Mouse (Mus musculus): ENCODE data around the gene Rcan1.

The Rcan1 gene

GRCm38 (mm10) chr16:92397745-92398573 is 72.7 kb downstream of the Rcan1 start:
- DNase-seq, result no peak

DNA sequence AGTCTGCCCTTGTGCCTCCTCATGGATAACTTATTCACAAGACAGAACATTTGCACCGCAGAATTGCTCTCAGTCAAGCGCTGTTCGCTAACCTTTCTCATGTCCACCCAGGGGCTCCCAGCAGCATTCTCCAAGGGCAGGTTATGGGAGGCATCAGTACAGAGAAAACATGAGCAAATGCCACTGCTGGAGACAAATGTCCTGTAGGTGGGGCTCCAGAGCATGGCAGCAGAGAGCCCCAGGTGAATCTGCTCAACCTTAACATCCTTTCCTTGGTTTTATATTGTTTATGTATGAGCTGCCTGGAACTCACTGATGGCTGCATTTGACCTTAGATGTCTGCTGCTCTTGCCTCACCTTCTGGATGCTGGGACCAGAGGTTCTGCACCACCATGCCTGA is 76.9 kb downstream of the Rcan1 start:
- no peak for DNase-seq

GRCm38 (mm10) chr16:92387692-92388091 is 83.0 kb downstream of the Rcan1 start:
- DNase-seq, result no peak

DNA sequence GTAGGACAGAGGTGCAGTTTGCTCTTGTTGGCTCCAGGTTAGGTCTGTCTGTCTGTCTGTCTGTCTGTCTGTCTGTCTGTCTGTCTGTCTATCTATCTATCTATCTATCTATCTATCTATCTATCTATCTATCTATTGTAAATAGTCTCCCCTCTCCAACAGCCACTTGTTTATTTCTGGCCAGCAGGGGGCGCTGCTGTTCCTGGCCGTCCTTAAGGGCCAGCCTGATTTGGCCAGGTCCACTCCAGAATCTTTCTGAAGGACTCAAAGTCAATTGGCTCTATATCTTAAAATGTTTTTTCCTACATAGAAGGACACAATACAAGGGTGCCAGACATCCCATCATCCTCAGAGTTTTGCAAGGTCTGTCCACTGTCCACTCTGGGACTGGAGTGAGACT is 85.6 kb downstream of the Rcan1 start:
- DNase-seq, result peak; percentile 28 to 72

GRCm38 (mm10) chr16:92383412-92383811 is 87.3 kb downstream of the Rcan1 start:
- no peak for DNase-seq

DNA sequence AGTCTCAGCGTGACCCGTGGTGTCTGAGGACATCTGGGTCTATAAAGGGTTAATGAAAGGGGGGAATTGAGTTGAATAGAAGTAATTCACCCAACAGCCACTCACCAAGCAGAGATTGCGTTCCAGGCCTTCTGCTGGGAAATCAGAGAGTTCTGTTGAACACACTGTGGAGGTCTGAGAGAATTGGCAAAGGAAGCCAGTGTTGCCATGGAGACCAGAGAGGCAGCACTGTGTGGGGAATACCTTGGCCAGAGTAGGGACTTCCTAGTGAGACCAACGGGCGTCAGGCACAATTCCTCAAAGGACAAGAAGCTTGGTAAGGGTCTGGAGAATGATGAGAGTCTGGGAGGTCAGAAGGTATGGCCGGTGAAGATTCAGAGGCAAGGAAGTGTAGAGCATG is 88.2 kb downstream of the Rcan1 start:
- no peak for DNase-seq

DNA sequence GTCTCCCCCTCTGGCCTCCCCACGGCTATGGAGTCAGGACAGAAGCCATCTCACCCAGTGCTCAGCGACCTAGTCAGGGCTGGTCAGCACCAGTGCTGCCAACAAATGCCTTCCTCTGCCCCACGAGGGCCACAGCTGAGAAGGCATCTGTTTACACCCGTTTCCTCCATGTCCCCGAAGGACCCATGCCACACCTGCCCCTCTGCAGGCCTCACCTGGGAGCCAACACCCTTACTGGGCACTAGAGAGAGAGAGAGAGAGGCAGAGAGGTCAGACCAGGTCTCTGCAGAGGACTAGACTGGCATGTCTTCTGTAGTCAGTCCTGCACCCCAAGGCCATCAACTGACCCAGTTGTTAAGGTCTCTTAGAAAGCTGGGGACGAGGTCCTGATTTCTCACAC is 89.6 kb downstream of the Rcan1 start:
- DNase-seq, result no peak

DNA sequence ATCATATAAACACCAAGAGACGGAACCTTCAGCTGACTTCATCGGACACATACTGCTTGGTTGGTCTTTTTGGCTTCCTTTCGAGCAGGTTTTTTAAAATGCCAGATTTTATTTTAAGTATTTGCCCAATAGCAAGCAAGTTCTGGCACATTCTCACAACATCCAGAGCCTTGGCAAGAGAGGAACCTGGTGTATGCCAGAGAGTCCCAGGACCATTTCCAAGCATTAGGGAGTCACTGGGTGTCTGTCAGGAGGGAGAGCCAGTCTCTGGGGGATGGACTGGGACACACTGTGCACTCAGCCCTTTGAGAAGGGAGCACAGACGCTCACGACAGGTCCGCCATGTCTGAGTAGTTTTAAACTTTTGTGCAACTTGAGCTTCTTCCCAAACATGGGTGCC is 93.7 kb downstream of the Rcan1 start:
- DNase-seq, result no peak

DNA sequence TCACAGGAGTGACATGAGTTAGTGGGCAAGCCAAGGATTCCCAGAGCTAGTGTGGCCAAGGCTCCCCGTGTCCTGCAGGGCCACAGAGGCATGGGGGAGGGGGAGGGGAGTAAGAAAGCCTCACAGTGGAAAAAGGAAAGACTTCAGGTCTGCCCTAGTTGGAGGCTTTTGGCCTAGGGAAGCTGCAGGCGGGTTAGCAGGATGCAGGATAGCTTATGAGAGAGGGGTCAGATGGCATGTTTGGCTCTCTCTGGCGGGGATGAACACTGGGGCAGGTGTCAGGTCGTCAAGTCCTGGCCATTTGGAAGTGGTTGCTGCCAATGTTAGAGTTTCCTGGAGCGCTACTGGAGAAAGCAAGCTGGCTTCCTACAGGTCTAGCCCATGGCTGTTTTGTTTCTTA is 99.0 kb downstream of the Rcan1 start:
- DNase-seq, result no peak

GRCm38 (mm10) chr16:92369260-92369659 is 101.4 kb downstream of the Rcan1 start:
- no peak for DNase-seq

- no peak for DNase-seq
Observed at GRCm38 (mm10) chr16:92365477-92365876, 105.2 kb downstream of the Rcan1 start.

- no peak for DNase-seq
Observed at GRCm38 (mm10) chr16:92360711-92361110, 110.0 kb downstream of the Rcan1 start.

GRCm38 (mm10) chr16:92359229-92359628 is 111.4 kb downstream of the Rcan1 start, which contains the start of gene Kcne1:
TSS of gene Kcne1 (minus strand) at chr16:92359468.
- no peak for DNase-seq

GRCm38 (mm10) chr16:92358734-92359133 is 111.9 kb downstream of the Rcan1 start:
- DNase-seq, result no peak

- DNase-seq, result no peak
Observed at GRCm38 (mm10) chr16:92357566-92357965, 113.1 kb downstream of the Rcan1 start.

DNA sequence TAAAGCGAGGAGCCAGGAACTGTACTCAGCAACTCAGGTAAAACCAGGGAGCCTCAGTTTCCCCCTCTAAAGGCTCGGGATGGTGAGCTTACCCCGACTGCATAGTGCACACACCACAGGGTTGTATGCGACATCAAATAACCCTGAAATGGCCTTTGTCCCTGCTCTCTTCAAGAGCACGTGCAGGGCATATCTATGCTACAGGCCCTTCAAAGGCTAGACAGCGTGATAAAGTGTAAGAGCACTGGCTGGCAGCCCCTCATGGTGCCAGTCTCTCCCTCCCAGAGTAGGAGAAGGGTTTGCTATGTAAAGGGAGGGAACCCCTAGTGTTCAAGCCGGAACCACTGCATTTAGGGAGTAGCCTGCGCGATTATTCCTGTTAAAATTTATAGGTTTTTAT is 113.6 kb downstream of the Rcan1 start:
- no peak for DNase-seq

- no peak for DNase-seq
Observed at GRCm38 (mm10) chr16:92355982-92356381, 114.7 kb downstream of the Rcan1 start.

GRCm38 (mm10) chr16:92355366-92355765 is 115.3 kb downstream of the Rcan1 start:
- DNase-seq, result no peak

DNA sequence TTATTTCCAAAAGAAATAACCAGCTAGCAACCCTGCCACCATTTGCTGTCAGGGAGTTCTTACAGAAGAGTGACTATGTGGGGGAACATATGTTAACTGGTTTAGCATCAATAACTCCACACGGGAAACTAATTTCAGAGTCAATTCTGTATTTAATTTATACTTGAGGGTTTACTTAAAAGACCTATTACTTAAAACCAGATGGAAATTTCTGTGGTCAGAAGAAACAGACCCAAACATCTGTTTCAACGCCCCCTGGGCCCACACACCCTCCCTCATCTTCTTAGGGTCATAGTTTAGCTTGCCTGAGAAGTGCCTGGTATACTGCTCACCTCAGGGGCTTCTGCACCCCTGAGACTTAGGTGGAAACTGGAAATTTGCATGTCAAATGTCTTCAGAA is 116.8 kb downstream of the Rcan1 start:
- DNase-seq, result no peak

- no peak for DNase-seq
Observed at GRCm38 (mm10) chr16:92353295-92353694, 117.4 kb downstream of the Rcan1 start.

GRCm38 (mm10) chr16:92348941-92349340 is 121.7 kb downstream of the Rcan1 start:
- DNase-seq, result no peak

DNA sequence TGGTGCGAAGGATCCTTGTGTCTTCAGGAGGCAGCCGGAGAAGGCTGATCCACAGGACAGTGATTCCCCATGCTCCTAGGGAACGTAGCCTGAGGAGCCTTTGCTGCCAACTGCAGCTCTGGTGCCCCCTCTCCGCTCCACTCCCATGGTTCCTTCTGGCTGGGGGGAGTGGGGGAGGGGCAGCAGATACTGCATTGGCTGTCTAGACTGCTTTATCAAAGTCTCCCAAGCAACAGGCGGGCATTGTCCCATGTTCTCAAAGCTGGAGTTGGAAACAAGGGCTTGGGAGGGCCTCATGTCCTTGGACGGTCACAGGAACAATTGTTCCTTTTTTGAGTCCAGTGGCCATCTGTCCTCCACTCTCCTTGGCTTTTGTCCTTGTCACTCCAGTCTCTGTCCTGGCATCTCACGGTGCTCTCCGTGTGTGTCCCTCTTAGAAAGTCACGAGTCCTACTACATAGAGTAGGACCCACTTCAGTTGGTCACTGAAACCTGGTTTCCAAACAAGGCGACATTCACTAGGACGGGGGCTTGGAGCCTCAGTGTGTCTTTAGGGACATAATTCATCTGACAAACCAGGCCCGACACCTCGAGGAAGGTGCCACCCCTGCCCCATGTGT is 124.3 kb downstream of the Rcan1 start:
- no peak for DNase-seq

- no peak for DNase-seq
Observed at GRCm38 (mm10) chr16:92345177-92345576, 125.5 kb downstream of the Rcan1 start.
